Mouse (Mus musculus): ENCODE measurements at regions not wholly inside any gene's neighbourhood (a gene's known extent, or its start where the extent isn't known, plus 50 kb on each side); places are given as distances from the start of the nearest gene placed in this dataset.

DNA sequence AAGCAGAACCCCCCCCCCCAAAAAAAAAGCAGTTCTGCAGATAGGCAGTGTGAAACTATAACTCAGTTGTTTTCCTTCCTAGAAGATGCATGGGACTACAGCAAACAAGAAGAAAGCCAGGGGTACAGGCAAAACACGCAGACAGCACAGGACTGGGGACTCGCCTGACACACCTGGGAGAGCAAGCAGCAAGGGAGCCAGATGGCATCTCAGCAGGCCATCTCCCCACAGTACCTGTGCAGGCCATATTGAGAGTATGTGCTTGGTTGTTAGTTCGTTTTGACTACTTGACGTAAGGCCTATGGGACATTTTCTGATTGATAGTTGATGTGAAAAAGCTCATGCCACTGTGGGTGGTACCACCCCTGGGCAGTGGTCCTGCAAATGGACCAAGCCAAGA is 113.4 kb upstream of the Hes1 start:
- DNase-seq (ENCODE audit: low spot score in 2 of 2), result no peak

DNA sequence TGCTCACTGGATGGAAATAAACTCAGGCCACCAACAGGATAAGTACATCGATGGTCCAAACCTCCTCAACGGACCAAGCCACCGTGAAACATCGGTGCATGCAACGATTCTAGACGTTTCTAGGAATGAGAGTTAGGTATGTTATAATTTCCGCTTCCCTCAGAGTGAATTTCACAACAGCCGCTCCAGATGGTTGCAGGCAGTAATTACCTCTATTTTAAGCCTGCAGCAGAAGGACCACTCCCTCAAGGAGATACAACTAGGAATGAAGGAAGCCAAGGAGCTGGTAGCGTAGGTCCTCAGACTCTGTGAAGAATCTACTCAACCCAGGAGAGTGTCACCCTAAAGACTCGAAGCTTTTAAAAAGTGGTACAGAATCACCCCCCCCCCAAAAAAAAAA is 109.5 kb upstream of the Hes1 start:
- DNase-seq (ENCODE audit: low spot score in 2 of 2), result no peak

DNA sequence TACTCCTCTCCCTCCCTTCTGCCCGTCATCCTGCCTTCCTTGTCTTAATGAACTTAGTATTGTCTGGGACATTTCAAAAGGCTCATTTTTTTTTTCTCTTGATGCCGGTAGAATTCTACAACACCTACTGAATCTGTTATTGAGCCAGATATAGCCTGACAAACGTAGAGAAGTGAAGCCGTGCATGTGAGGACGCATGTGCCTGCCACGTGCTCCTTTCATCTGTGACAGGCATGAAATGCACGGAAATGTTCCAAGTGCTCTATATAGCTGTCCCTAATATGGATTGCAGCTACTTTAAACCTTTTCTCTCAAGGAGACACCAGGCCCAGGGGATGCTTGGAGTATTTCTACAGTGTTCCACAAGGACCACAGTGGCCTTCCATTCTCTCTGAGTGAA is 107.3 kb upstream of the Hes1 start:
- peak in 1 of 2 experiments; percentile 46 for DNase-seq (ENCODE audit: low spot score in 2 of 2)

DNA sequence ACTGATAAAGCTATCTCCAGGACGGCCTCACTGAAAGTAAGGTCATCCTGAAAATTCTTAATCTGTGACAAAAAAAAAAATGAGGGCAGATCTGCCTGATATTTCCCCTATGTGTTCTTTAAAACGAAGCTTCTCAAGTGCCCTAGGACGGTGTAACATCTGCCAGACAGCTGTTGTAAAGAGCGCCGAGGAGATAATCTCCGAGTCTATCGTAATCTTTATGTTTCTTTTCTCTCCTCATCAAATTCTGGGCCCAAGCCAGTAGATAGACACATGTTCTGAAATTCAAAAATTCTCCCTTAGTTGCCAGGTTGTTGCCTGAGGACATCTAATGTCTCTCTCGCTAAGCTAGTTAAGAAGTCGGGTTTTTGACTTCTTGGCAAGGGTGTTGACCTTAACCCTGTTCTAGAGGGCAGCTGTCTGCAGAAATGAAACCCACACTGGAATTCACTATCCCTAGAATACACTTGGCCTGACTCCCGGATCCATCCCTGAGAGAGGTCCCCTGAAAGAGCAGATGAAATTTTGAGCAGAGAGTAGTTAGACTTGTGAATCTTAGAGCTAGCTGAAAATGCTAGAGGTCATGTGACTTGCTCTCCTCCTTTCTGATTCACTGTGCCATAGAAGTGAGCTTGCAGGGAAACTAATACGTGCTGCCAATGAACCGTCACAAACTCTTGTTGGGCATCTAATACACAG is 104.1 kb upstream of the Hes1 start:
- DNase-seq (ENCODE audit: low spot score in 2 of 2), result no peak

DNA sequence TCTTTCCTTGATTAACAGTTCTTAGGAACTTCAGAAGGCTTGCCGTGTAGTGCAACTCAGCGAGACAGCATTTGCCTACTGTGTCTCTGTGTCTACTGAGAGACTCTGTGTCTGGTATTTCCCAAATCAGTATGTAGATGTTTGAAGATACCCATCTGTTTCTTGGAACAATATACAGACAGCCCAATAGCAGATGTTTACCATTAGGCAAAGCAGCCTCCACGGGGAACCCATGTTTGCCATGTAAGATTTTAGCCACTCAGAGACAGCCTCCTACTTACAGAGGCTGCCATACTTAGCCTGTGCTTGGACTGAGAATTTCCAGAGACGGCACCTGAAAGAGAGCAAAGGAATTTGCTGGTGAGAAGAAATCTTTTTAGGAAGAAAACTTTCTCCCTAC is 100.9 kb upstream of the Hes1 start:
- DNase-seq (ENCODE audit: low spot score in 2 of 2), result no peak

DNA sequence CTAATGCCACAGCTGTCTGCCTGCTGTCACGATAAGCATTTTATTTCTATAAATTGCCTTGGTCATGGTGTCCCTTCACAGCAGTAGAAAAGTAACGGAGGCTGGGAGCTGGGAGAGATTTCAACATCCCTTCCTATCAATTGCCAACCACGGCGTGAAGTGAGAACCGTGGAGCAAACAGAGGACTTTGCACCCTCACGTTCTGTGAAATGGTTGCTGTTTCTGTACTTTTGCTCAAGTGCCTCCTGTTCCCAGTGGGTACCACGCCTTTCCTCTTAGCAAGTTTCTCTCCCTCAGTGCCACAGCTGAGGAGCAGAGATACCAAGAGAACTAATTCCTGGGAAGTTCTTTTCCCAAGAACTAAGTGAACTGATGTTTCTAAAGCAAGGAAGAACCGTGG is 99.6 kb upstream of the Hes1 start:
- DNase-seq (ENCODE audit: low spot score in 2 of 2), result no peak

DNA sequence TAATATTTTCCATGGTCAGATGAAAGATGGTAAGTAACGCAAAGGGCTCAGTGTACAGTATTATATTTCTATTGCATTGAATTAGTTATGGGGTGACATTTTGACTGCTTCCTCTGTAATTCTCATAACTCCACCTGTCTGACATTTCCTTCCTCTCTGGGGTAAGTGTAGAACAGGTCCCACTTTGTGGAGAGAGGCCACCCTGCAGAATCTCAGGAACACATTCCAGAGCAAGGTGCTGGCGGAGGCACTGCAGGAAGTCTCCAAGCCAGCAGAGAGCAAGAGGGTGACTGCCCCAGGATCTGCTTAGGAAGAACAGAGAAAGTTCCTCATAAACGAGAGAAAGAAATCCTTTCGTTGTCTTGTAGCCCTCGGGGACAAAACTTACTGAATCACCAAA is 95.4 kb upstream of the Hes1 start:
- no peak for DNase-seq (ENCODE audit: low spot score in 2 of 2)

DNA sequence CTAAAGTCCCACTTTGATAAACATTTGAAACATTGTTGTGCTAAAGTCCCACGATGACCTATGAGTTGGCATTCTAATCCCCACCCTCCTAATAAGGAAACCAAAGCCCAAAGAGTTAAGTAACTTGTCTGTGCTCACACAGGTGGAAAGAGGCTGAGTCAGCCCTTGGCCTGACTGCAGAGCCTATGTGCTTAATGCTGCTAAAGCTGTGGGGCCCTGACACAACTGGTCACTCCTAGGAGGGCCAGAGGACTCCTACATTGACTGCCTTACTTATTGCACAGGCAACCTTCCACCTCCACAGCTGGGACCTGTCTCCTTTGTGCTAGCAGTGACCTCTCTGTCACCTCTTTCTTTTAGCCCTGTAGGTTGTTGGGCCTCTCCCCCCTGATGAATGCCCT is 91.4 kb upstream of the Hes1 start:
- DNase-seq (ENCODE audit: low spot score in 2 of 2), result no peak

DNA sequence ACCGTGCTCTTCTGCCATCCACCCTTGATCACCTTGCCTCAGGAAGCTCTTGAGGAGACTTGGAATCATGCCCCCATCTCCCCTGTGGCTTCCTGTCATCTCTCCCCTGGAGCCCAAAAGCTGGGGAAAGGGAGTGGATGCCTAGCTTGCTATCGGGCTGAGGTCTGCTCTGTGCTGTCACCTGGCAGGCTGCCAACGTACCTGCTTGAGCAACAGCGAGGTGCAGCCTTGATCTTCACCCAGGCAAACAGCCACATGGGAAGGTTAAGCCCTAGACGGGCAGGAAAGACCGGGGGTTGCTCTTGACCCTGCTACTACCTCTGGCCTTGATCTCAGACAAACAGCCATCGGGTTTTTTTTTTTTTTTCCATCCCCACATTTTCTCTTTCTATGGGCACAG is 90.9 kb upstream of the Hes1 start:
- DNase-seq (ENCODE audit: low spot score in 2 of 2), result no peak

DNA sequence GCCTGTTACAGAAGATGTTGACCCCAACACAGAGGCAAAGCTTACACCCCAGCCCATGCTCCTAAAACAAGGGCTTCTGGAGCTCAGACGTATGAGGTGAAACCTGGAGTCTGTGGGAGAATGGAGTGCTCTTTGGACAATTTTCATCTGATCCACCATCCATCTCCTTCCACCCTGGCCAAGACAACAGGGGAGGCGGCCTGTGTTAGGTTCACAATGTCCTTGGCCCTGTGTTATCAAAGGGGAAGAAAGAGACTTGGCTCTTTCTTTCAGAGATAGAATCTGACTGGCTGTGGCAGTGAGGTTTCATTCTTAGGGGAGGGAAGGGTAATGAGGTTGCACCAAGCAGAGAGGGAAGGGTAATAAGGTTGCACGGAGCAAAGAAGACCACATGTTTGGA is 88.4 kb upstream of the Hes1 start:
- no peak for DNase-seq (ENCODE audit: low spot score in 2 of 2)

DNA sequence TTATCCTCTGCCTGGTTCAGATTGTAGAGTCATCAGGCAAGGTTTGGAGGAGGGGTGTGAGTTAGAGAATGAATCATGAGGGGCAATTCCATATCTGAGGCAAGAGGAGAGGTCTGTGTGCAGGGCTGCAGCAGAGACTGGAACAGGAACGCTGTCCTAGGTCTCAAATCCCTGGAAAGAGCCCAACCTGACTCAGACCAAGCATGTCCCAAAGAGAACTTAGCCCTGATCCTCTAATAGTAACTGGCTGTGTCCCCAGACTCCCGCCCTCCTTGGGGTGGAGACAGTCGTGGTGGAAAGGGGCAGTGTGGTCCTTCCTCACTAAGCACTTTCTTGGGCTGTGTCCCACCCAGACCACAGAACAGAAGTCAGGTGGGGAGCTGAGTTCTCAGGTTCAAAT is 87.2 kb upstream of the Hes1 start:
- DNase-seq (ENCODE audit: low spot score in 2 of 2), result no peak

DNA sequence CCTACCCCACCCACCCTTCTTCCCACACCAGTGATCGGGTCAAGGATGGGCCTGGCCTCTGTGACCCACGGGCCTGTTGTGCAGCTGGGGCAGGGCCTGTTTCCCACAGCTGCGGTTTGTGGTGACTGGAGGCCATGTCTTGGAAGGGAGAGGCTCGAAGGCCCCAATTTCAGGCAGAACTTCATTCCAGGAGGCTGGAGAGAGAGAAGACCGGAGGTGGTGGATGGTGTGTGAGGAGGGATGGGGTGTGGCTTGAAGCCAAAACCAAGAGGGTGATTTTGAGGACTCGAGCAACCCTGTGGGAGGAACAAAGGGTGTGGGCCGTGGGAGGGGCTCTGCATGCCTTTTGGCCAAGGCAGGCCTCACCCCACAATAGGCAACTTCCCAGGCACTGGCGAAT is 86.5 kb upstream of the Hes1 start:
- DNase-seq (ENCODE audit: low spot score in 2 of 2), result no peak

DNA sequence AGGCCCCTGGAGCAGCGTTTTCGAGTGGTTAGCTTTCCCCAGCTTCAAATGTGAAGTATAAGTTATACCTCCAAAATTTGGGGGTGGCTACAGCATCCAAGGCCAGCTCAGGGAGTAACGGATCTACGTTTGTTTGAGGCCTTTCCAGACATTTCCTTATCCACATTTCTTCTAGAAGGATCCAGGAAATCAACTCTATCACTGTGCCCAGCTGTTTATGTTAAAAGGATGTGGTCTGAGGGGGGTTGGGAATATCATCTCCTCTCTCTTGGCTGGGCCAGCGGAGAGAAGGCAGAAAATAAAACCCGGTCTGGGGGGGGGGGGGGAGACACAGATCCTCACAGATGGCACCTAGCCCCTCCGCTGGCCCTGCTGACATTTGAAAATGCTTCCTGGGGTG is 85.1 kb upstream of the Hes1 start:
- DNase-seq (ENCODE audit: low spot score in 2 of 2), result no peak

DNA sequence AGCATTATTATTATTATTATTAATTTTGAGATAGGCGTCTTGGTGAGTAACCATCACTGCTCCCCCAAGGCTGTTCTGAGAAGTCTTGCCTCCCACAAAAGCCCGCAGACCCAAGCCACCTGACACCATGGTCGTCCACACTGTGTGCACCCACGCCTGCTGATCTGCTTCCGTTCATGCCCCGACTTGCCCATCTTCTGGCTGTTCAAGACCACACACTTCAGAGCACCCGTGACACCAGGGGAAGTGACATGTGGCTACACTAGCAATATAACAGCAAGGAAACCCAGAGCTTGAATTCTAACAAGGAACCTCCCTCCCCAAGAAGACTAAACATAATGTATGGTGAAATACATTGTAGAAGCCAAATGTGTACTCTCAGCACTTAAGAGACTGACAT is 82.6 kb upstream of the Hes1 start:
- DNase-seq (ENCODE audit: low spot score in 2 of 2), result no peak

DNA sequence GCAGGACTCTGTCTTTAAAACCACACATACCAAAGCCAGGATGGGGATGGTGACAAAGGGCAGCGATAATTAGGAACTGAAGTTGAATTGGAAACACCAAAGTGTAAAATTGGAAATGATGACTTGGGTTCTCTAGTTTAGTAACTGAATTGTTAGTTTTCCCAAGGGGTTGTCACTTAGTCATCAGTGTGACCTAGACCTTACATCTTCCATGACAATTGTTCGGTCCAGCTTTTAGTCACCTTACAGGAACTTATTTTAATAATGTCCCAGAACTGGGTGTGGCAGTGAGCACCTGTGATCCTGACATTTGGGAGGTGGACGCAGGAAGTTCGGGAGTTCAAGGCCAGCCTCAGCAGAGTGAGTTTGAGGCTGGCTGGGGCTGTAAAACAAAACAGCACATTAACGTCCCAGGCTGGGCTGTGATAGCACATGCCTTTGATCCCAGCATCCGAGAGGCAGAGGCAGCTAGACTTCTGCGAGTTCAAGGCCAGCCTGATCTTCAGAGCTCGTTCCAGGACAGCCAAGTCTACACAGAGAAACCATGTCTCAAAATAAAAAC is 81.9 kb upstream of the Hes1 start:
- DNase-seq (ENCODE audit: low spot score in 2 of 2), result no peak

DNA sequence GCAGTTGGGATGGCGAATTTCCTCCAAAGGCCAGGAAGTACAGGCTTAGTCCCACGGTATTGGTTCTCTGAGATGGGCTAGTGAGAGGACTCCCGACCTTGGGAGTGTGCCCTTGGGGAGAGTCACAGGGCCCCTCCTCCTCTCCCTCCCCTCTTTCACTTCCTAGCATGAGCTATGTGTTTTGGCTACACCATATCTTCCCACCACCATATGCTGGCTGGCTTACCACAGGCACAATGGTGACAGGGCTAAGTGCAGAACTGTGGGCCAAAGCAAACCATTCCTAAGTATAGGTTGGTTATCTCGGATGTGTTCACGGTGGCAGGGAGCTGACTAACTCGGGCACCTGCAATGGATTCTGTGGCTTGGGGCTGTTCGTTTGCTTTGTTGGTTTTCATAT is 81.0 kb upstream of the Hes1 start:
- no peak for DNase-seq (ENCODE audit: low spot score in 2 of 2)

DNA sequence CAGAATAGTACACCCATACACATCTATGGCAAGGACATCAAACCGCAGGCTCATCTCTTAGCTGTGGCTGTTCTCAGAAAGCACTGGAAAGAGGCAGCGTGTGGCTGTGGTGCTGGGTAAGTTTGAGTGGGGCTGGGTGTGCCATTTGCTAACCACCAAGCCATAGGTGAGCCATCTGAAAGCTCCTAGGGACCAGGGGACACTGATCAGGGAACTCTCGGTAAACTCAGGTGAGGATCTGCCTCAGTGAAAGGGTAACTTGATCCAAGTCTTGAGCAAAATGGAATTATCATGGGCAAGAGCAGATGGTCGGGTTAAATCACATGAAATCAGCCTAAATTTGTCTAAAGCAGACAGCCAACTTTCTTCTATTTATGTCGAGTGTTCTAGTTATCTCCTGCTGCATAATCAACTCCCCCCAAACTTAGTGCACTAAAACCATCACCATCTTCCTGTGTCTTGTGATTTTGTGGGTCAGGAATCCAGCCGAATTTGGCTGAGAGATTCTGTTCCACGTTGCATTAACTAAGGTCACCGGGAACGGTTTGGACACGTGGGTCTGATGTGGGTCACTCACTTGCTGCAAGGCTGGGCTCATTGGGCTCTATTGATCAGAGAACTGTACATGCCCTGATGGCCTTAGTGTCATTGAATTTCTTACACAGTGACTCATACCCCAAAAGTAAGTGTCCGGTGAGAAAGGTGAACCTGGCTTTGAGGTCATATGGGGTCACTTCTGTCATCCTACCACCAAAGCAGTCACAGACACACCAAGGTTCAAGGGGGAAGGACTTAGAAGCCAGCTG is 78.9 kb upstream of the Hes1 start:
- DNase-seq (ENCODE audit: low spot score in 2 of 2), result no peak

DNA sequence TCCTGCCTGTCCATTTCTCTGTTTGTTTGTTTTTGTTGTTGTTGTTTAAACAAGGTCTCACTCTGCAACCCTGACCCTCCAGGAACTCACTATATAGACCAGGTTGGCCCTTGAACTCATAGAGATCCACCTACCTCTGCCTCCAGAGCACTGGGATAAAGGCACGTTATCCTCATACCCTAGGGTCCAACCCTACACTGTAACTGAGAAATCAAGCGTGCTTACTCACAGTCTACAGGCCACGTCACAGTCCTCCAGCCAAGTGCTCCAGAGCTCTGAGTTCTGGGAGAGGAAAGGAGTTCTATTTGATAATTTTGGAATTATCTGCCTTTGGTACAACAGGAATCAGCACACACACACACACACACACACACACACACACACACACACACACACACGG is 76.6 kb upstream of the Hes1 start:
- DNase-seq (ENCODE audit: low spot score in 2 of 2), result no peak

DNA sequence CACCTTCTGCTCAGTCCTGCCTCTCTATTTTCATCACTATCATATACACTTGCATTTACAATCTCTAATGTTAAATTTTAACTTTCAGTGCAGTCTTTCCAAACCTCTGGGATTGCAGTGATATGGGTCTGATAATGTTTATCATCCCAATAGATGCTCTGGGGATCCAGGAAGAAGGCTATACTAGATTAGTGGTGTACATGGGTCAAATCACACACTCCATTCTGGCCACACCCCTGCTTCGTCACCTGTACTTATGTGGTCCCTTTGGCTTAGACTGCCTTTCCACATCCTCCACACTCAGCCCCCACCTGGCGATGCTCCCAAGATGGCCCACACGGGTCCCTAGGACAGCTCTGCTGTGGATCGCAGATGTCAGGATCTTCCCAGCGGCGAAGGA is 76.2 kb upstream of the Hes1 start:
- no peak for DNase-seq (ENCODE audit: low spot score in 2 of 2)

DNA sequence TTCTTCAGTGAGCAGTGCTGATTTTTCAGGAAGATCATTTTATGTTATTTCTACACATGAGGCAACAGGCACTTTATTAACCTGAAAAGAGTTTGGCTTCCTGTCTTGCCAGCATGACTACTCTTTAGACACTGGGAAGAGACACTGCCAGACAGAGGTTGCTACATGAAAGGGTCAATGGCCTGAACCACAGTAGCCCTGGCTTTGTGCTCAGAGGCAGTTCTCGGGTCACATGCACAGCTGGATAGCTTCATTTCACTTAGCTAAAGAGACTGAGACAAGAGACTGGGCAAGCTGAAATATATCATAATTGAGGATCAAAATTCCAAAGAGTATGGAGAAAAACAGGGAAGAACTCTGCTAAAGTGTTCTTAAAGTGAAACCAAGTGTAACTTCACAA is 74.9 kb upstream of the Hes1 start:
- DNase-seq (ENCODE audit: low spot score in 2 of 2), result no peak

DNA sequence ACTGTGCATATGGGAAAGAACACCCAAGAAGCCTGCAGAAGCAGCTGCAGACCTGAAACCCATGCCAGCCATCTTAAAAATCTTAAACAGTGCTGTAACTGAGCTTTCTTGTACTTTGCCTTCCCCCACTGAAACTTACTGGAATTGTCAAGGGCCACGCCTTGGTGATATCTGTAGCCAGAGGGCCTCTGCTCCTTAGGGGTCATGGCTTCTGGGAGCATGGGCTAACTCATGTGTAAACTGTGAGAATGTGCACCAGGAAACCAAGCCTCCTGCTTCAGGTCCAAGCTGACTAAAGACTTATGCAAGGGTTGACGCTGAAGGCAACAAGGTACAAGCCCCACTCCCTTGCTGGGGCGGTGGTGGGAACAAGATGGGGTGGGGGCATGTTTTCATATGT is 73.8 kb upstream of the Hes1 start:
- DNase-seq (ENCODE audit: low spot score in 2 of 2), result no peak

DNA sequence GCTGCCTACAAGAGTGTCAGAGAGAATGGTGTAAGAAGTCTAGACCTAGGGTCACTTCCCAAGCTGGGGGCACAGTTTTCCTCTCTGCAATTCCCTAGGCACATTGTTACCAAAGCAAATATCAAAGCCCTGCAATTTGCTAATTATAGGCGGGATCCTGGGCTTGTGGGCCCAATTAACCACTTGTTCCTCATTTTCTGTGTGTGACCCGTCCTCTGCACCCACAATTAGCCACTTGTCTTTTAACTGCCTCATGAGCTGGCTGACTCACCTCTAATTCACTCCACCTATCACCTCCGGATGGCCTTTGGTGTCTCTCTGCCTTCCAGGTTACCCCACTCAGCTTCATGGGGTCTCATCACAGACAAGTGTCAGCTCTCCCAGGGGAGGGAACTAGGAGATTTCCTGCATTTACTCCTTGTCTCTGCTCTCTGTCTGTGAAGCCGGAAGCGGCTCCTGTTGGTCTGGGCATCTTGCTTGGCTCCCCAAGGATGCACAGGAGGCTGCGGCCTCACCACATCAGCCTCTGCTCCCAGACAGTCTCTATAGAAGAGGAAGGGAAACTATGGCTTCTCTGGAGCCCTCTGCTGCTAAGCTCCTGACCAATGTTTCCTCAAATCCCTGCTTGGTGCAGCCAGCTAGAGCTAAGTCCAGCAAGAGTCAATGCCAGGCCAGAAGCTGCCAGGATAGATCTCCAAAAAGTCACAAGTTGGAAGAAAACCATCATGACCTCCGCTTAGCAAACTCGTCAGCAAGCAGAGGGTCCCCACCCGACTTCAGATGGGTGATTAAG is 73.2 kb upstream of the Hes1 start:
- no peak for DNase-seq (ENCODE audit: low spot score in 2 of 2)

All from frontal cortex, postnatal 14 days (tissue).